Mouse (Mus musculus) liver, embryonic 14.5 days (tissue): ENCODE data around the gene Gm49361. TPM values are rescaled to one million over a fixed set of nuclear protein-coding genes. Genes with fewer than 3 reads are reported as not detected.
A peak's percentile ranks its signal among the peaks of the same experiment; 100 is the strongest.

Experiments
- ATAC-seq: fragments of 200-750 bp; cut with Nextera tagmentation; 2 replicates; pipeline ENCODE4 v1.8.0; 2017; ENCODE audit warnings: moderate number of reproducible peaks, mild to moderate bottlenecking, moderate library complexity; ENCODE audit not compliant: insufficient read depth
- DNase-seq, 3 experiments: peaks; one replicate each; pipeline ENCODE4 v3.0.0-alpha.2; 2012 to 2013; ENCODE audit warnings: low read depth in 3 of 3, low spot score in 3 of 3
- H3K27ac ChIP-seq: fragments of 300-500 bp; sonication (generic); 2 replicates; pipeline ENCODE4 v1.5.1; 2014; ENCODE audit warnings: moderate library complexity, mild to moderate bottlenecking, control low read depth, inconsistent platforms
- H3K27me3 ChIP-seq: fragments of 300-500 bp; sonication (generic); 2 replicates; pipeline ENCODE4 v1.6.1; 2014; ENCODE audit warnings: mild to moderate bottlenecking, low read length, moderate library complexity; ENCODE audit not compliant: control insufficient read depth, insufficient read depth
- H3K36me3 ChIP-seq: fragments of 300-500 bp; sonication (generic); replicated peaks from 2 replicates; pipeline ENCODE4 v1.6.1; 2014; ENCODE audit warnings: low read depth; ENCODE audit not compliant: control insufficient read depth, insufficient read depth
- H3K4me1 ChIP-seq, 2 experiments: fragments of 200-500 bp in 1 of 2; fragments of 300-500 bp in 1 of 2; sonication (generic) in 1 of 2; replicated peaks; 2 replicates each; pipeline ENCODE4 v1.6.1; 2012 to 2014; ENCODE audit warnings: antibody characterized with exemption in 1 of 2, inconsistent platforms in 1 of 2, low read length in 1 of 2; ENCODE audit not compliant: control insufficient read depth in 2 of 2, insufficient read depth in 2 of 2
- H3K4me2 ChIP-seq: fragments of 300-500 bp; sonication (generic); 2 replicates; pipeline ENCODE4 v1.6.1; 2014; ENCODE audit warnings: low read depth, mild to moderate bottlenecking, control low read depth, moderate library complexity
- H3K4me3 ChIP-seq, 2 experiments: fragments of 200-500 bp in 1 of 2; fragments of 300-500 bp in 1 of 2; sonication (generic) in 1 of 2; 2 replicates each; pipeline ENCODE4 v1.5.1; 2012 to 2014; ENCODE audit warnings: low read depth in 2 of 2, low read length in 2 of 2, mild to moderate bottlenecking in 2 of 2, control low read depth in 1 of 2, inconsistent platforms in 1 of 2, moderate library complexity in 1 of 2; ENCODE audit not compliant: insufficient read depth in 1 of 2
- H3K9ac ChIP-seq: fragments of 300-500 bp; sonication (generic); replicated peaks from 2 replicates; pipeline ENCODE4 v1.6.1; 2014; ENCODE audit warnings: mild to moderate bottlenecking, control low read depth, moderate library complexity
- H3K9me3 ChIP-seq: fragments of 300-500 bp; sonication (generic); 2 replicates; pipeline ENCODE4 v1.6.1; 2016; ENCODE audit warnings: low read length, mixed read lengths; ENCODE audit not compliant: control insufficient read depth
- CTCF ChIP-seq: IDR thresholded peaks from 2 replicates; pipeline ENCODE4 v1.5.1; 2016; ENCODE audit warnings: antibody characterized with exemption, low read depth, control low read depth
- EP300 ChIP-seq: IDR thresholded peaks from 2 replicates; pipeline ENCODE4 v1.6.1; 2016; ENCODE audit warnings: antibody characterized with exemption, low read depth
- WGBS: fragments of 180-500 bp; shearing (Covaris S2); extraction: QIAGEN DNeasy Blood & Tissue Kit; methylation state at CpG from one replicate; pipeline ENCODE4 v1.1.7; 2014; ENCODE audit not compliant: insufficient replicate concordance; 5-methylcytosine and 5-hydroxymethylcytosine counted together
- polyA plus RNA-seq, 2 experiments: library from polyadenylated mRNA; depleted of rRNA in 1 of 2; stranded (reverse) in 1 of 2; unstranded in 1 of 2; fragments of >200 nt; fragmentation: Nextera tagmentation in 1 of 2; extraction: Ambion mirVana in 1 of 2; gene quantifications; 2 replicates each; pipeline versions ENCODE4 v1.2.1 to v1.2.3; 2012 to 2014

Gm49361 gene
- polyA plus RNA-seq, 2 experiments = not detected

GRCm38 (mm10) chr14:57621699-57622098 is 124.2 kb downstream of the Gm49361 start:
- H3K27me3 ChIP-seq = no peaks in the 10 kb centered on the region
- H3K9ac ChIP-seq = no peak overlapping the region
- no peaks in the 10 kb centered on the region for H3K9me3 ChIP-seq
- peaks cover 14% of the 10 kb centered on the region for H3K36me3 ChIP-seq
- TF ChIP-seq EP300 = no peak
- TF ChIP-seq CTCF = no peak
- peaks cover 0 to 3% of the 10 kb centered on the region in 2 experiments; a peak in 2 of 4 replicates for H3K4me1 ChIP-seq
- ATAC-seq (no peak), DNase-seq (no peak)
- WGBS = 87% methylated on average over 4 of the region's 4 CpGs
- H3K4me3 ChIP-seq = no peak overlapping the region
- no peak overlapping the region for H3K4me2 ChIP-seq
- H3K27ac ChIP-seq = no peak overlapping the region

GRCm38 (mm10) chr14:57620598-57621236 is 125.2 kb downstream of the Gm49361 start:
- WGBS = 65% methylated on average over 4 of the region's 4 CpGs
- ATAC-seq = no peak
- TF ChIP-seq EP300 (no peak), CTCF (no peak)

GRCm38 (mm10) chr14:57619487-57619886 is 126.4 kb downstream of the Gm49361 start:
- Histone ChIP-seq H3K4me3 (no peak overlapping the region), H3K9me3 (no peaks in the 10 kb centered on the region), H3K27me3 (no peaks in the 10 kb centered on the region), H3K36me3 (peaks cover 7% of the 10 kb centered on the region), H3K27ac (no peak overlapping the region), H3K4me1 (peaks cover 0 to 3% of the 10 kb centered on the region in 2 experiments; a peak in 2 of 4 replicates), H3K4me2 (no peak overlapping the region), H3K9ac (no peak overlapping the region)
- DNase-seq = peak; percentile 6 to 39 (median 24)
- no peak for ATAC-seq
- 48% methylated on average over 2 of the region's 2 CpGs for WGBS
- TF ChIP-seq CTCF (peak; percentile 55), EP300 (no peak)

More at GRCm38 (mm10) chr14:57620598-57621236, 125.2 kb downstream of the Gm49361 start:
- no peak overlapping the region for H3K4me2 ChIP-seq
- peaks cover 9% of the 10 kb centered on the region for H3K36me3 ChIP-seq
- no peak overlapping the region for H3K27ac ChIP-seq
- no peaks in the 10 kb centered on the region for H3K9me3 ChIP-seq
- no peaks in the 10 kb centered on the region for H3K27me3 ChIP-seq
- H3K4me3 ChIP-seq = no peak overlapping the region
- no peak for DNase-seq
- no peak overlapping the region for H3K9ac ChIP-seq
- peaks cover 0 to 3% of the 10 kb centered on the region in 2 experiments; a peak in 2 of 4 replicates for H3K4me1 ChIP-seq

- Histone ChIP-seq H3K9ac (no peak overlapping the region), H3K27me3 (no peaks in the 10 kb centered on the region), H3K27ac (no peak overlapping the region), H3K4me3 (no peak overlapping the region), H3K4me2 (no peak overlapping the region), H3K36me3 (peaks cover 5% of the 10 kb centered on the region; the same call in 1 of the 2 replicates), H3K4me1 (no peaks in the 10 kb centered on the region), H3K9me3 (no peaks in the 10 kb centered on the region)
- no peak for TF ChIP-seq EP300
- TF ChIP-seq CTCF = no peak
- ATAC-seq (no peak), DNase-seq (no peak)
- WGBS = 88% methylated on average over 1 of the region's 1 CpGs
These were observed 128.2 kb downstream of the Gm49361 start for GRCm38 (mm10) chr14:57617675-57618074.

- H3K27ac ChIP-seq = no peak overlapping the region
- H3K27me3 ChIP-seq = no peaks in the 10 kb centered on the region
- DNase-seq (no peak), ATAC-seq (no peak)
- H3K9me3 ChIP-seq = no peaks in the 10 kb centered on the region
- H3K4me3 ChIP-seq = no peak overlapping the region
- TF ChIP-seq EP300 (no peak), CTCF (no peak)
- H3K4me2 ChIP-seq = no peak overlapping the region
- no peak overlapping the region for H3K9ac ChIP-seq
- no peaks in the 10 kb centered on the region for H3K4me1 ChIP-seq
- peaks cover 7% of the 10 kb centered on the region for H3K36me3 ChIP-seq
- WGBS = 83% methylated on average over 6 of the region's 6 CpGs
These were observed 129.5 kb downstream of the Gm49361 start for GRCm38 (mm10) chr14:57616339-57616965.
